Mouse (Mus musculus): ENCODE results near the gene Trappc3. TPM values are rescaled to one million over a fixed set of nuclear protein-coding genes. Genes with fewer than 3 reads are reported as not detected.

The Trappc3 gene
- polyA plus RNA-seq, 1 experiment from 2014 or later: 198 TPM

DNA sequence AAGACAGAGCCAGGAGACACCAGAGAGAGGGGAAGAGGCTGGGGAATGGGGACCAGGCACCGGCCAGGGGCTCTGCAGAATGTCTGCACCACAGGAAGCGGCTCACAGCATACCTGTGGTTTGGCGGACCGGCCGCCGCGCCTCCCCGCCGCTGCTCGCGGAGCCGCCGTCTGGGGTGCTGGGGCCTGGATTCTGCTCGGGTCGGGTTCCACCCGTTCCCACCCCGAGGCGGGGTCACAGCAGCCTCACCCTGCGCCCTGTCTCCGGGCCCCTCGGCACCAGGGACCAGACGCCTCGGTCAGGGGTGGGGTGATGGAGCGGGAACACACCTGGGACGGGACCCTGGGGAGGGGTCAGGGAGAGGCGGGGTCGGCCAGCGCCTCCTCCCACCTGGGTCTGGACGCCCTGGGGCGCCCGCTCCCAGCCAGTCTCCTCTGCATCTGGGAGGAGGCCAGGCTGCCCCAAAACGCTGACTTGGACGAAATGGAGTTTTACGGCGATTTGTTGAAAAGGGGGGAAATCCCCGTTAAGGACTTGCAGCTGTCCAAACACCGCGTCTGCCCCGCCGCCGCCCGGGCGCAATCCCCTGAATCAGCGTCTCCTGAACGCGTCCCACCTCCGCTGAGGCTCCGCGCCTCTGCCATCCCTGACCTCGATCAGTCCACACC, 38.9 kb downstream of the Trappc3 start:
- no peaks in the 10 kb centered on the region for H3K9me3 ChIP-seq (replicated peaks; ENCODE audit: control insufficient read depth, low read length, poor library complexity, severe bottlenecking)
- no peak for ATAC-seq
- H3K4me2 ChIP-seq (ENCODE audit: low read length): peak overlapping the region; percentile 49
- no peaks in the 10 kb centered on the region for H3K36me3 ChIP-seq (ENCODE audit: control insufficient read depth, insufficient read depth, low read length)
- peak overlapping the region; percentile 31; the same call in 1 of the 2 replicates for H3K9ac ChIP-seq (ENCODE audit: low read depth, low read length)
- peak overlapping the region; percentile 24 for H3K4me3 ChIP-seq (ENCODE audit: low read depth, low read length)
- H3K27me3 ChIP-seq (ENCODE audit: control insufficient read depth, insufficient read depth, low read depth, low read length): peaks cover 49% of the 10 kb centered on the region
- WGBS: 2% methylated on average over 48 of the region's 50 CpGs
- H3K27ac ChIP-seq (ENCODE audit: low read length): no peak overlapping the region
- peaks cover 18% of the 10 kb centered on the region for H3K4me1 ChIP-seq (ENCODE audit: control insufficient read depth, insufficient read depth, low read length)

DNA sequence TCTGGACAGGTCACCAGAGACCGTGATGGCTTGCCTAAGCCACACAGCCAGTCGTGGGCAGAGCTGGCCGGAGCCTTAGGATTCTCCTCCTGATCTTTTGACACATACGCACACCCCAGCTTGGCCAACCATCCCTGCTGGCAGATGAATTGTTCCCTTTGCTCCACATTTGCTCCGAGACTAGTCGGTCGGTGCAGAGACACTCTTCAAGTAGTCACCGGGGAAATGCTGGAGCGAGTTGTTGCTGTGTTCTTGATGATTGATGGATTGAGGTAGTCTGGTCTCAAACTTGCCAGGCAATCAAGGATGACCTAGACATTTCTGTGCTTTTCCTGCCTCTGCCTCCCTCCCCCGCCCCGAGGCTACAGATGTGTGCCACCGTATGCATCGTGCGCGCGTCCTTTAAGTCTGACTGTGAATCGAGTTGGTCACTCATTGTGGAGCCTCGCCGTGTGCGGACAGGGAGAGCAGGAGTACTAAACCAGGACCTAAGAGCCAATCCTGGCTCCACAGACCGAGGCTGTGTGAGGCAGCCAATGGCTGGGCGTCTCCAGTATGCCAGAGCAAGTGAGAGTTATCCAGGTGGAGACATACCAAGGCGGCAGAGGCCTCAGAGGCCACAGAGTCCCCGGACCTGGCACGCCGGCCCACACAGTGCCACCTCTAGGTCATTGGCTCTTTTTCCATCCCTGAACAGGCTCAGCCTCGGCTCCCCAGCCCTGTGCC, 39.6 kb downstream of the Trappc3 start:
- no peaks in the 10 kb centered on the region for H3K9me3 ChIP-seq (replicated peaks; ENCODE audit: control insufficient read depth, low read length, poor library complexity, severe bottlenecking)
- peak overlapping the region; percentile 49 for H3K4me2 ChIP-seq (ENCODE audit: low read length)
- peaks cover 47% of the 10 kb centered on the region for H3K27me3 ChIP-seq (ENCODE audit: control insufficient read depth, insufficient read depth, low read depth, low read length)
- WGBS: 4% methylated on average over 27 of the region's 27 CpGs
- no peak overlapping the region for H3K27ac ChIP-seq (ENCODE audit: low read length)
- peak overlapping the region; percentile 31; the same call in 1 of the 2 replicates for H3K9ac ChIP-seq (ENCODE audit: low read depth, low read length)
- H3K36me3 ChIP-seq (ENCODE audit: control insufficient read depth, insufficient read depth, low read length): no peaks in the 10 kb centered on the region
- peak overlapping the region; percentile 24 for H3K4me3 ChIP-seq (ENCODE audit: low read depth, low read length)
- ATAC-seq: peak; percentile 25; the same call in 1 of the 2 replicates
- H3K4me1 ChIP-seq (ENCODE audit: control insufficient read depth, insufficient read depth, low read length): peaks cover 15% of the 10 kb centered on the region

DNA sequence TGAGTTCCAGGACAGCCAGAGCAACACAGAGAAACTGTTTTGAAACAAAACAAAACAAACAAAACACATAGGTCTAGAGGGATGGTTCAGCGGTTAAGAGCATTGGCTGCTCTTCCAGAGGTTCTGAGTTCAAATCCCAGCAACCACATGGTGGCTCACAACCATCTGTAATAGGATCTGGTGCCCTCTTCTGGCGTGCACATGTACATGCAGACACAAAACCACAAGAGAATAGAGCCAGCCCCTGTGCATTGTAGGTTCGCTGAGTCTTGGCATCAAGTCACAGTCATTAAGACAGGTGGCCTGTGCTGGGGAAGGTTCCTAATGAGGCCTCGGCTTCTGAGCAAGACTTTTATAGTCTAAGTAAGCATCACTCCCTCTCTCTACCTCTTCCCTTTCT, 41.8 kb downstream of the Trappc3 start:
- Histone ChIP-seq H3K9me3 (replicated peaks; ENCODE audit: control insufficient read depth, low read length, poor library complexity, severe bottlenecking) (no peaks in the 10 kb centered on the region), H3K36me3 (ENCODE audit: control insufficient read depth, insufficient read depth, low read length) (no peaks in the 10 kb centered on the region), H3K27ac (ENCODE audit: low read length) (no peak overlapping the region), H3K27me3 (ENCODE audit: control insufficient read depth, insufficient read depth, low read depth, low read length) (peaks cover 40% of the 10 kb centered on the region), H3K9ac (ENCODE audit: low read depth, low read length) (no peak overlapping the region), H3K4me3 (ENCODE audit: low read depth, low read length) (no peak overlapping the region), H3K4me1 (ENCODE audit: control insufficient read depth, insufficient read depth, low read length) (peaks cover 10% of the 10 kb centered on the region), H3K4me2 (ENCODE audit: low read length) (no peak overlapping the region)
- WGBS: 56% methylated on average over 4 of the region's 4 CpGs
- ATAC-seq: no peak

DNA sequence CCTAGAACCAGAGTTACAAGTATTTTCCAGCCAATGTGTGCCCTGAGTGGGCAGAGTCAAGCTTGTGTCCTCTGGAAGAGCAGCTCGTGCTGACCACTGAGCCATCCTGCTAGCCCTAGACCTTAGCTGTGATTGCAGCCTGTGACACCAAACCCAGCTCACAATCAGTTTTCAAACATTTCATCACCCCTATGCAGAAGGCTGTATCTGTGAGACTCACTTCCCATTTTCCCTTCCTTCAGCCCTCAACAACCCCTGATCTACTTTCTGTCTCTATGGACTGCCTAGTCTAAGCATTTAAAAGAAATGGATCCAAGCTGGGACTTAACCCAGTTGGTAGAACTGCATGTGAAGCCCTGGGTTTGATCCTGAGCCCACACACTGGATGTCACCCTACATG, 43.3 kb downstream of the Trappc3 start:
- Histone ChIP-seq H3K9ac (ENCODE audit: low read depth, low read length) (no peak overlapping the region), H3K4me2 (ENCODE audit: low read length) (no peak overlapping the region), H3K4me1 (ENCODE audit: control insufficient read depth, insufficient read depth, low read length) (peaks cover 10% of the 10 kb centered on the region), H3K9me3 (replicated peaks; ENCODE audit: control insufficient read depth, low read length, poor library complexity, severe bottlenecking) (no peaks in the 10 kb centered on the region), H3K36me3 (ENCODE audit: control insufficient read depth, insufficient read depth, low read length) (no peaks in the 10 kb centered on the region), H3K27ac (ENCODE audit: low read length) (no peak overlapping the region), H3K27me3 (ENCODE audit: control insufficient read depth, insufficient read depth, low read depth, low read length) (peaks cover 27% of the 10 kb centered on the region), H3K4me3 (ENCODE audit: low read depth, low read length) (no peak overlapping the region)
- no peak for ATAC-seq
- 88% methylated on average over 1 of the region's 1 CpGs for WGBS

DNA sequence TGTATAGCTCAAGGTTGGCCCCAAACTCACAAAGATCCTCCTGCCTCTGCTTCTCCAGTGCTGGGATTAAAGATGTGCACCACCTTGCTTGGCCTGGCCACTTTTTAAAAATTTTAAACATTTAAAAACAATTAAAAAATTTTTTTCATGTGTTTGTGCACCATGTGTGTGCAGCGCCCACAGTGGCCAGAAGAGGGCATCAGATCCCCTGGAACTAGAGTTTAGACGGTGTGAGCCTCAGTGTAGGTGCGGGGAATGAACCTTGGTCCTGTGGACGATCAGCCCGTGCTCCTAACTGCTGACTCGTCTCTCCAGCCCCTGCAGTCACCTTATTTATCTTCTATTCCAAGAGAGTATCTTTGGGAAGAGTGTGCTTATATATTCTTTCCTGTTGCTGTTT, 43.9 kb downstream of the Trappc3 start:
- WGBS: 93% methylated on average over 6 of the region's 6 CpGs
- no peak overlapping the region for H3K4me2 ChIP-seq (ENCODE audit: low read length)
- no peaks in the 10 kb centered on the region for H3K9me3 ChIP-seq (replicated peaks; ENCODE audit: control insufficient read depth, low read length, poor library complexity, severe bottlenecking)
- H3K9ac ChIP-seq (ENCODE audit: low read depth, low read length): no peak overlapping the region
- H3K4me1 ChIP-seq (ENCODE audit: control insufficient read depth, insufficient read depth, low read length): peaks cover 7% of the 10 kb centered on the region
- no peak overlapping the region for H3K27ac ChIP-seq (ENCODE audit: low read length)
- no peak overlapping the region for H3K4me3 ChIP-seq (ENCODE audit: low read depth, low read length)
- H3K36me3 ChIP-seq (ENCODE audit: control insufficient read depth, insufficient read depth, low read length): no peaks in the 10 kb centered on the region
- peaks cover 21% of the 10 kb centered on the region for H3K27me3 ChIP-seq (ENCODE audit: control insufficient read depth, insufficient read depth, low read depth, low read length)
- ATAC-seq: no peak

DNA sequence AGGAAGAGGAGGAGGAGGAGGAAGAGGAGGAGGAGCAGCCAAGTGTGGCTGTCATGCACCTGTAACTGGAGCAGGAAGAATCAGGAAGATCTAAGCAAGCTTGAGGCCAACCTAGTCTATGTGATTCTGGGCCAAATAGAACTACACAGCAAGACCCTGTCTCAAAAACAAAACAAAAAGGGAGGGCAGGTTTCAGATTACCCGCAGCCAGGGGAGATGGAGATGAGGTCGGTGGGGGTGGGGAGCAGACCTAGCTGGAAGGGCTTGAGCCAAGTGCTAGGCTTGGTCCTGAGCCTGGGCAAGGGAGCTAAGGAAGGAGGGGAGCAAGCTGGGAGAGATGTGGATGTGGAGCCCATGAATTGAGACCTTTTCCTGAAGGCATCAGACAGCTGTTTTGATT, 44.7 kb downstream of the Trappc3 start:
- Histone ChIP-seq H3K9ac (ENCODE audit: low read depth, low read length) (no peak overlapping the region), H3K27ac (ENCODE audit: low read length) (no peak overlapping the region), H3K9me3 (replicated peaks; ENCODE audit: control insufficient read depth, low read length, poor library complexity, severe bottlenecking) (no peaks in the 10 kb centered on the region), H3K27me3 (ENCODE audit: control insufficient read depth, insufficient read depth, low read depth, low read length) (peaks cover 15% of the 10 kb centered on the region), H3K4me2 (ENCODE audit: low read length) (no peak overlapping the region), H3K36me3 (ENCODE audit: control insufficient read depth, insufficient read depth, low read length) (no peaks in the 10 kb centered on the region), H3K4me1 (ENCODE audit: control insufficient read depth, insufficient read depth, low read length) (no peaks in the 10 kb centered on the region), H3K4me3 (ENCODE audit: low read depth, low read length) (no peak overlapping the region)
- ATAC-seq: no peak
- 11% methylated on average over 2 of the region's 2 CpGs for WGBS

DNA sequence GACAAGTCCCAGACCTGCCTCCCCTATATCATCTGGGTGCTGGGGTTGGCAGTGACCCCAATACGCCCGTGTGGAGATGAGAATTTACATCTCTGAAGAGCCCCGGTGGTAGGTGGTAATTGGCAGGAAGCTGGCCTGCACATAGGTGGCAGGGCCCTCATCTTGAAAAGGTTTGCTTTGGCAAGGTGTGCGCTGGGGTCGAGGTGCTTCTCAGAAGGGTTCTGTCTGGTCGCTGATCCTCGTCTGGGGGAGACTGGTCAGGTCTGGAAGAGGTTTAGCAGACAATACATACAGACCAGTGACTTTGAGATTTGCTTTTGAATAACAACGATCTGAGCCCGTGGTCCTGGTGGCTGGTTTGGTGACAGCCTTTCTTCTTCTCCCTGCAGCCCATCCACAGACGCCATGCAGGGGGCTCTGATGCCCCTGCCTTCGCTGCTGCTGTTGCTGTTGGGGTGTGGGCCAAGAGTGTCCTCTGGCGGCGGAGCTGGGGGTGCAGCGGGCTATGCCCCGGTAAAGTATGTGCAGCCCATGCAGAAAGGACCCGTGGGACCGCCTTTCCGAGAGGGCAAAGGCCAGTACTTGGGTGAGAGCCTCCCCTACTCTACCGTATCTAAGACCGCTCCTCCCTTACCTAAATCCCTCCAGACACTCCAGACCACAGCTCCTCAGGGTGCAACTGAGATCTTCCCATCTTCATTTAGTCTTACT, 47.2 kb downstream of the Trappc3 start:
- Histone ChIP-seq H3K27me3 (ENCODE audit: control insufficient read depth, insufficient read depth, low read depth, low read length) (no peaks in the 10 kb centered on the region), H3K4me1 (ENCODE audit: control insufficient read depth, insufficient read depth, low read length) (no peaks in the 10 kb centered on the region), H3K36me3 (ENCODE audit: control insufficient read depth, insufficient read depth, low read length) (no peaks in the 10 kb centered on the region), H3K4me2 (ENCODE audit: low read length) (peak overlapping the region; percentile 52), H3K27ac (ENCODE audit: low read length) (no peak overlapping the region), H3K9me3 (replicated peaks; ENCODE audit: control insufficient read depth, low read length, poor library complexity, severe bottlenecking) (no peaks in the 10 kb centered on the region), H3K9ac (ENCODE audit: low read depth, low read length) (peak overlapping the region; percentile 60), H3K4me3 (ENCODE audit: low read depth, low read length) (peak overlapping the region; percentile 33)
- ATAC-seq: peak; percentile 62
- WGBS: 15% methylated on average over 20 of the region's 20 CpGs

DNA sequence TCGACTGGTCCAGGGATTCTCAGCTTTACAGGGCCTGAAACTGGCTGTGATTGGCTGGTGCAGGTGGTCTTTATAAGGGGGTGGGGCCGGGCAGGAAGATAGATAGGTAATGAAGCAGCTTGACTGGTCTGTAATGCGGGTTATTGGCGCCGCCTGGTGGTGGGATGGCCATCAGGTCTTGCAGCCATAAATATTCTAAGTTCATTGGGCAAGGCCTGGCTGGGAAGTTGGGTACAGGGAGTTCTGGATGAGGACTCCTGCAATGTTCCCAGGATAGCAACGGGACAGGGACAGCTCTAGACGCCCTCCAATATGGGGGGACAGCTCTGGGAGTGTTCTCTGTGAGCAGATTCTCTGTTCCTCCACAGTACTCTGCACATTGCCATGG, 47.8 kb downstream of the Trappc3 start:
- Histone ChIP-seq H3K9ac (ENCODE audit: low read depth, low read length) (peak overlapping the region; percentile 60), H3K4me3 (ENCODE audit: low read depth, low read length) (peak overlapping the region; percentile 33), H3K36me3 (ENCODE audit: control insufficient read depth, insufficient read depth, low read length) (no peaks in the 10 kb centered on the region), H3K4me1 (ENCODE audit: control insufficient read depth, insufficient read depth, low read length) (no peaks in the 10 kb centered on the region), H3K4me2 (ENCODE audit: low read length) (peak overlapping the region; percentile 52), H3K27me3 (ENCODE audit: control insufficient read depth, insufficient read depth, low read depth, low read length) (no peaks in the 10 kb centered on the region), H3K9me3 (replicated peaks; ENCODE audit: control insufficient read depth, low read length, poor library complexity, severe bottlenecking) (no peaks in the 10 kb centered on the region), H3K27ac (ENCODE audit: low read length) (no peak overlapping the region)
- 2% methylated on average over 7 of the region's 7 CpGs for WGBS
- ATAC-seq: peak; percentile 92

DNA sequence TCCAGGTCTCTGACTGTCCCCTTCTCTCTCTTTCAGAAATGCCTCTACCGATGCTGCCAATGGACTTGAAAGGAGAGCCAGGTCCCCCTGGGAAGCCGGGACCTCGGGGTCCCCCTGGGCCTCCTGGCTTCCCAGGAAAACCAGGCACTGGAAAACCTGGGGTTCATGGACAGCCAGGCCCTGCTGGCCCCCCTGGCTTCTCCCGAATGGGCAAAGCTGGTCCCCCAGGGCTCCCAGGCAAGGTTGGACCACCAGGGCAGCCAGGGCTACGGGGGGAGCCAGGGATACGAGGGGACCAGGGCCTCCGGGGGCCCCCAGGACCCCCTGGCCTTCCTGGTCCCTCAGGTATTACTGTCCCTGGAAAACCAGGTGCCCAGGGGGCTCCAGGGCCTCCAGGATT, 48.2 kb downstream of the Trappc3 start:
- H3K4me3 ChIP-seq (ENCODE audit: low read depth, low read length): no peak overlapping the region
- H3K9me3 ChIP-seq (replicated peaks; ENCODE audit: control insufficient read depth, low read length, poor library complexity, severe bottlenecking): no peaks in the 10 kb centered on the region
- no peaks in the 10 kb centered on the region for H3K4me1 ChIP-seq (ENCODE audit: control insufficient read depth, insufficient read depth, low read length)
- H3K9ac ChIP-seq (ENCODE audit: low read depth, low read length): no peak overlapping the region
- H3K4me2 ChIP-seq (ENCODE audit: low read length): no peak overlapping the region
- no peaks in the 10 kb centered on the region for H3K36me3 ChIP-seq (ENCODE audit: control insufficient read depth, insufficient read depth, low read length)
- H3K27ac ChIP-seq (ENCODE audit: low read length): no peak overlapping the region
- ATAC-seq: no peak
- WGBS: 71% methylated on average over 7 of the region's 7 CpGs
- no peaks in the 10 kb centered on the region for H3K27me3 ChIP-seq (ENCODE audit: control insufficient read depth, insufficient read depth, low read depth, low read length)
